Mouse (Mus musculus) gastrocnemius, postnatal 4 days (tissue): ENCODE measurements around the gene Gm1604a. TPM values are rescaled to one million over a fixed set of nuclear protein-coding genes. Genes with fewer than 3 reads are reported as not detected.
"Not testable (repeated sequence)": the region's sequence is repeated elsewhere in the genome, so short reads cannot be mapped to it uniquely, and the experiment has no call there.

Experiments used
- DNase-seq, 2 experiments: peaks; one replicate each; pipeline ENCODE4 v3.0.0; 2021 to 2022; ENCODE audit warnings: low spot score in 2 of 2, mixed read lengths in 2 of 2
- total RNA-seq, 2 experiments: library from RNA; stranded (reverse); gene quantifications; 2 replicates each; pipeline ENCODE4 v1.2.3; 2021

Gm1604a gene
- total RNA-seq, 2 experiments from 2014 or later = not detected

- DNase-seq = not testable (repeated sequence)
These were observed 43.7 kb downstream of the Gm1604a start for GRCm38 (mm10) chr17:7068997-7069539.

DNA sequence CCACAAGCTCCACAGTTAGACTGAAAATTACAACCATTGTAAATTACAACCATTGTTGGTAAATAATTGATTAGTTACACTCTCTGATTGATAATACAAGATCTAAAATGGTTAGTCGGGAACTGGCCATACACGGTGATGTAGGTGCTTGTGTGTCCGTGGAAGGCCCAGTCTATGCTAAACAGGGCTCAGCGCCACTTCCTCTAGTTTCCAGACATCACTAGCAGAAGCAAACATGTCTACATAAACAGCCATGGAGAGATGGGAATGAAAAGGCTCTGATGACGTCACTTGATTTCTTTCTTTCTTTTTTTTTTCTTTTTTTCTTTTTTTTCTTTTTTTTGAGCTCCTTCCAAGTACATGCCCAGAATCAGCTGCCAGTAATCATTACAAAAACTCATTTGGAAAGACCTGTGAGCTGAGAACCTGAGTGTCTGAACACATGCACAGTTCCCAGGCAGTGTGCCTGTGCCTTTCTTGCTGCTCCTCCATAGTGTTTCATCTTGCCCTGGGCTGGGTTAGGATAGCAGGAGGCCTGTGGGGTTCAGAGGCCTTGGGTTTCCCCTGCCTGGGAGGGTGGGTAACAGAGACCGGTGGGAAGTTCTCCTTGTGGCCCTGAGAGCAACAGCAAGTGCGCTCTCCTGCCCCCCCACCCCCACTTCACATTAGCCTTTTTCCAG is 44.3 kb downstream of the Gm1604a start:
- DNase-seq = not testable (repeated sequence)

DNA sequence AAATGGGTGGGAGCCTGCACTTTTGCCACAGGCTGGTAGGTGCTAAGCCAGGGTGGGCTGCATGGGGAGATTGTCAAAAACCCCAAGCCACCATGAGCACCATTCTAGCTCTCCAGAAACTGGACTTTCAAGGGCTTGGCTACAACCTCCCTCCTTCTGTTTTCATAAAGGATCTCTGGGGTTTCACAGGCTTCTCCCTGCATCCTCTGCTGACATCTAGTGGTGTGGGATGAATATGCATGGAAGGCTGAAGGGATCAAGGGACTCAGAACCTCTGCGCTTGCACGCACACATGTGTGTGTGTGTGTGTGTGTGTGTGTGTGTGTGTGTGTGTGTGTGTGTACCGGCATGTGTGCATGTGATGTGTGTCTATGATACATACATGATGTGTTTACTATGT is 49.1 kb downstream of the Gm1604a start:
- peak in 1 of 2 experiments; percentile 42 for DNase-seq

GRCm38 (mm10) chr17:7075519-7075918 is 50.2 kb downstream of the Gm1604a start:
- not testable (repeated sequence) for DNase-seq

GRCm38 (mm10) chr17:7079558-7079957 is 54.2 kb downstream of the Gm1604a start:
- peak; percentile 17 to 43 for DNase-seq

DNA sequence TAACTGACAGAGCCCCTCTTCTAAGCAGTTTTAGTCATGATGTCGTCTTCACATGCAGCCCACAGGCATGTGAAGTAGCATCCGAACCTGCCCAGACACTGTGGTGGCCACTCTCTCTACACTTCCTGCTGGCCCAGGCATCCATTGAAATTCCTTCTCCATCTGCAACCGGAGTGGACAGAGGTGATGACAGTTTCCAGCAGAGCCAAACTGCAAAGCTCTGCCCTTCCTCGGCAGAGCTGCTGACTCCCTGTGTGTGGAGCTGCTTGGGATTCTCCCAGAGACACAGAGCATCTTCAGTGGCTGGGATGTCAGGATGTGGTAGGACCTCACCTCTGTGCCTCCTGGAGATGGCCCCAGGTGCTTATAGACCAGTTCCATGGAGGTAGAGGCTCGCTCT is 59.2 kb downstream of the Gm1604a start:
- DNase-seq = not testable (repeated sequence)

GRCm38 (mm10) chr17:7085469-7086168 is 60.3 kb downstream of the Gm1604a start:
- DNase-seq = not testable (repeated sequence)

- not testable (repeated sequence) for DNase-seq
These were observed 61.5 kb downstream of the Gm1604a start for GRCm38 (mm10) chr17:7086836-7087235.

GRCm38 (mm10) chr17:7097835-7098519 is 72.6 kb downstream of the Gm1604a start:
- not testable (repeated sequence) for DNase-seq

GRCm38 (mm10) chr17:7099096-7099495 is 73.7 kb downstream of the Gm1604a start:
- not testable (repeated sequence) for DNase-seq

DNA sequence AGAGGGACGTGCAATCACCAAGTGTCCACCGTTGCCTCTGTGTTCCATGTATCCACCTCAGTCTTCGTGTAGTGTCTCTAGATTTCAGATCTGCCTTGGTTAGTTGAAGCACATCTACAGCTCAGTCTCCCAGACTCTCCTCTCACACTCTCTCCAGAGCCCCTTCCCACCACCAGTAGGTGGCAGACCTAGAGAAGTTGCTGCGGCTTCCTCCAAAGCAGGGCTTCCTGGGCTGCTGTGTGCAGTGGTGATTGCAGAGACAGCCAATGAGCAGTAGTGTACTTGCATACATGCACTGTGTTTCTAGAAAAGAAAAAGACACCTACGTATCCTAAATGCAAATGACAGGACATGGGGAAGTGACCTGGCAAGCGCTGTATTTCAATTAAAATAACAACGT is 77.6 kb downstream of the Gm1604a start:
- not testable (repeated sequence) for DNase-seq

DNA sequence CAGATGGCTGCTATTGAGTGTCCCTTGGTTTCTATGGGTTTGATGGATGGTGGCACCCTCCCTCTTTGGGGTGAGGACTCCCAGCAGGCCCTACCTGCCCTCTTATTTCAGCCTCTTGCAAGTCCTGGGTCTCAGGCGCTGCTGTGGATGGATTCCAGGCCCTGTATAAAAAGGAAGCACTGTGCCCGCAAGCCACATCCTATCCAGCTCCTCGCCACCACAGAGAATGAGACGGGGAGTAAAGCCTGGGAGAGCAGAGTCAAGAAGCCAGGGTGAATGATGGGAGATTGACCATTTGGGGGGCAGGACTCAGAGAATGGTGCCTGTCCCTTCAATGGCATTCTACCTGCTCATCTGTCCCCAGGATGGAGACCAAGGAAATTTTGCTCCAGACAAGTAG is 86.3 kb downstream of the Gm1604a start:
- not testable (repeated sequence) for DNase-seq

DNA sequence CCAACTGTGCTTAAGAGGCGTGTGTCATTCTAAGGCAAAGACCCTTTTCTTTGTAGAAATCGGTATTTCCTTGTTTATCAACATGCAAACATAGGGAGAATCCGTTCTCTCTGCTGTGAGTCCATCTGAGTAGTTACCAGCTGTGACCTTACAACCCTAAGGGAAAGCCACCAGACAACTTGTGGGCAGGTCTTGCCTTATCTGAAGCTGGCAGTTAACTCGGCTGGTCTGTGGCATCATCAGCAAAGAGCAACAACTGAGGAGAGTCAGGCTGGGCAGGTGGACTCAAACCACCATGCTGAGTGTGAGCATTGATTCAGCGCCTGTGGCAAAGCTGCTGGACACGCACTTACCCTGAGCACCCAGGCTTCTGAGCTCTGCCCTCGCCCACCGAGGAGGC is 90.9 kb downstream of the Gm1604a start:
- not testable (repeated sequence) for DNase-seq

DNA sequence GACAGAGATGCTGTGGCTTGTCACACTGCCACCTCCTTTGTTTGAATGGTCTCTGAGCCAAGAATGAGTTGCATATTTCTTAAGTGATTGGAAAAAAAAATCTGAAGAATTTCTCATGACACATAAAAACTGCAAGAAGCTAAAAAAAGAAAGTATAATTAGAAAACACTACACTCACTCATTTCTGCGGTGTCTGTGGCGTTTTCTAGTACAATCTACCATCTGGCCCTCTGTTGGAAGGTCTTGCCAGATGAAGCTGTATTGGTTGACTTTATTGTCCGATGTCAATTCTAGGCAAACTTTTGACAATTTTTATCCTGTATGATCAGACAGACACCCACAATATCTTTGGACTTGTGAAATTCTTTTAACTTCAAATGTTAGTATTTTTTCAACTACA is 95.5 kb downstream of the Gm1604a start:
- DNase-seq = not testable (repeated sequence)

GRCm38 (mm10) chr17:7122554-7122953 is 97.2 kb downstream of the Gm1604a start:
- not testable (repeated sequence) for DNase-seq

- not testable (repeated sequence) for DNase-seq
These were observed 101.1 kb downstream of the Gm1604a start for GRCm38 (mm10) chr17:7126475-7126874.

DNA sequence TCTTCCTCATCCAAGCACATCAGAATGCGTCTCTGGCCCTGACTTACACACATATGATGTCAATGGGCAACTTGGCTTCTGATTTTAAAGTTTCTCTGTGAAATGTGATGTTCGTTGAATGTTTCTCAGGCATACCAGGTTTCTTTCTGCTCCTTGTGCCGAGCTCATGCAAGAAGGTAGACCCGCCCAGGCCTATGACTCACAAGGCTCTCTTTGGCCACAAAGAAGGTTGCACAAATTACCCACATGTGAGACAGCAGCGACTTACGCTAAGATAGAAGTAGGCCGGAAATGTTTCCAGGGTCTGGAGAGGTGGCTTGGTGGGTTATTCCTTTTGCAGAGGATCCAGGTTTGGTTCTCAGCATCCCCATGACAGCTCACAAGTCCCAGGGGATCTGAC is 108.6 kb downstream of the Gm1604a start:
- not testable (repeated sequence) for DNase-seq

DNA sequence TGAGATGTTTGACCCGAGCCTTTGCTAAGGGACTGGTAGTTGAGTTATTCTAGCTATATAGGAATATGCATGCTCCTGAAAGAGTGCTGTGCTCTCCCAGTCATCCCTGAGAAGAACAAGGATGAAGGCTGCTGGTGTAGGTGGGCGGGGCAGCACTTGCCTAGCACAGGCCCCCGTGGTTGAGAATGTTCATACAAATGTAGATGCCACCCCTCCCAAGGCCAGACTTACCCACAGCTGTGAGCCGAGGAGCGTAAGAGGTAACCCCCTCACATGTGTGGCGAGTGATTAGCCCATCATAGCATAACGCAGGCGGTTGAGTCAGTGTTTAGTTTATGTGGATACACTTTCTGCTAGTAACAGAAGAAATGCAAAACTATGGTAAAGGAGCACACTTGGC is 109.9 kb downstream of the Gm1604a start:
- DNase-seq = not testable (repeated sequence)
